Mouse (Mus musculus) layer of hippocampus, adult 18-20 months (tissue): ENCODE data around the gene Podn. TPM values are rescaled to one million over a fixed set of nuclear protein-coding genes. Genes with fewer than 3 reads are reported as not detected.

ENCODE experiments used
- DNase-seq, 2 experiments: peaks; one replicate each; pipeline ENCODE4 v3.0.0; 2022; ENCODE audit warnings: low spot score in 2 of 2
- total RNA-seq, 2 experiments: library from RNA; stranded (reverse); gene quantifications; 2 replicates each; pipeline ENCODE4 v1.2.3; 2021

Podn gene
- total RNA-seq, 2 experiments from 2014 or later = 6.8 to 8.4 TPM

DNA sequence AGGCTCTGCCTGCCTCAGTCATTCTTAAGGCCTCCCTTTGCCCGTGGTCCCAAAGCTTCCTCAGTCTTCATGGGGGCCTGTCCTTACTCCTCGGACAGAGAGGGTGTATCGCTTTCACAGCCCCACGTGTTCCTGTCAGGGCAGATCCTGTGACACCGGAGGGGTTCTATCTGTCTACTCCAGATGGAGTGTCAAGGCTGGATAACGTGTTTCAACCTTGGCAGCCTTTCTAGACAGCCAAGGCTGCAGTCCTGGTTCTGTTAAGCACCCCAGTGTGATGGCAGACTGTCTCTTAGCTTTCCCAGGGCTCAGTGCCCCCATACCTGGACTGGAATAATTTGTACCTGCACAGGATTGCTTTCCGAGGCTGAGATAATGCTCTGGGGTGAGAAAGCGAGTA is 87.7 kb downstream of the Podn start:
- DNase-seq = no peak

GRCm38 (mm10) chr4:108007532-108008103 is 88.6 kb downstream of the Podn start:
- no peak for DNase-seq

- no peak for DNase-seq
These were observed 90.9 kb downstream of the Podn start for GRCm38 (mm10) chr4:108005328-108005727.

DNA sequence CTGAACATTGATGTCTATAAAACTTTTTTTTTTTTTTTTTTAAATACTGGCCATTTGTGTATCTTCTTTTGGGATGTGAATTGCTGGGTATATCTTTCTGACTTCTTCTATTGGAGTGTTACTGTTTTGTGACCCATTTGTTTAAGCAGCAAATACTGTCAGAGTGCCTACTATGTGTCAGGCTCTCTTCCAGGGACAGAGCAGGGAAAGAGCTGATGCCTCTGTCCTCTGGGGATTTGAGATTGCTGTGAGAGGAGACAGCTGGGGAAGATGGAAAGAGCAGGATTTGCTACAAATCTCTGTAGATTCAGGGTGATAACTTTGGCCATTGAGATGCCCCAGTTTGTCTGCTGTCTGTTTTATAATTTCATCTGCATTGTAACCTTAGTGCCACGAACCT is 96.9 kb downstream of the Podn start:
- no peak for DNase-seq

GRCm38 (mm10) chr4:107998641-107999332 is 97.5 kb downstream of the Podn start:
- DNase-seq = no peak

- no peak for DNase-seq
These were observed 99.7 kb downstream of the Podn start for GRCm38 (mm10) chr4:107996418-107996986.

DNA sequence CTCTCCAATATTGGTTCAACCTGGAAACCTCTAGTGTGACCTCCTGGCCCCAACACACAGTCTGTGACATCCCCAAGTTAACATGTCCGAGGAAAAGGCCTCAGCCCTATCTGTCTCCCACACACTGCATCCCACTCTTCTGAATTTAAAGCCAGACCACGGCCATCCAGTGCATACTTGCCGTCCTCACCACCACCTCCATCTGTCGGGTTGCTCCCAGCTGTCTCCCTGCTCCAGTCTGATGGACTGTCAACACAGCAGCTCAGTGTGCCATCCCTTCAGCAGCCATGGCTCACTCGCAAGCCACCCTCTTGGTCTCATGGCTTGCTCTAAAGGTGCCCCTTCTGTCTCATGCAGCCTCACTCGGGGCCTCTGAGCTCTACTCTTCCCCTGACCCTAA is 100.5 kb downstream of the Podn start:
- no peak for DNase-seq

DNA sequence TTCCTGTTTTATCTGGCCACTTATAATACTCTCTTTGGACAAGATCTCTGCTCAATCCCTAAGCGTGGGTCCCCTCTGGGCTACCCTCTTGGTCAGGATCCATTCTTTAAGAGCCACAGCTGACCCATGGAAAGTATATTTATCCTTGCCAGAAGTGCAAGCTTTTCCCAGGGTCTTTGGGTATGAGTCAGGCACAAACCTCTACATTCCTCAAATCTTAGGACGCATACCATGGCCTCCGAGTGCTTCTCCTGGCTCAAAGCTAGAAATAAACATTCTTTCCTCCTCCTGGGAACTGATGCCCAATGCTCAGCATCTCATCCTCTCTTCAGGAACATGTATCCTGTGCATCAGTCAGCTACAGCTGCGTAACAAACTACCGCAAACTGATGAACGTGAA is 101.2 kb downstream of the Podn start:
- no peak for DNase-seq

GRCm38 (mm10) chr4:107991879-107992278 is 104.4 kb downstream of the Podn start:
- no peak for DNase-seq

DNA sequence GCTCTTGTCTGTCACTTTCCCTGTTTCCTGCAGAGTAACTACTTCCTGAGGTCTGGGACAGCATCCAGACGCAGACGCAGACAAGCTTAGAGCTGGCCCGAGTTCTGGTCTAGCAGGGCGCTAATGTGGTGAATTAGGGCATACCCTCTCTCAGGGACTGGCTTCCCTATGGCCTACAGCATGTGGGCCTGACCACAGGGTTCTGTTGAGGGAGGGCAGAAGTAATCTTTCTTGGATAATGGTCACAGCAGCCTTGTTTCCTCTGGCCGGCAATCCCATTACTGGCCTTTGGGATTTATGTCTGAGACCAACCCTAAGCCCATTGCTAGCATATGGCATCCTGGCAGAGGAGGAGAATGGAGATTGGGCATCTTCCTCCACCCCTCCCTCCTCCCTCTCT is 105.4 kb downstream of the Podn start:
- no peak for DNase-seq

DNA sequence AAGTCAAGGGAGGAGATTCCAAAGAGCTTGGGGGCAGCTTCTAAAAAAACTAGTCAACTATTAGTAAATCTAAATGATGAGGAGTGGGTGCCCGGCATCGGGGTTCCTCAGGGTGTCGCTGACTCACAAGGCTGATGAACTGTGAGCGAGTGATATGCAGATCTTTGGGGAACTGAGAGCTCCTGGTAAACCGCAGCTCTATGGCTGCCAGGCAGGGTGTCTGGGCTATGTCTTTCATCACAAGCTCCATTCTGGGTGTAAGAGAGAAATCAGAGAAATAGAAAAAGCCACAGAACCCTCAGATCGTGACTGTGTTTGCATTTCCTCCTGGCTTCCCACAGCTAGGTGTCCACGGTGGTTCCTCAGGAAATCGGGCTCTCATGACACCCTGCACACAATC is 107.3 kb downstream of the Podn start:
- DNase-seq = no peak

GRCm38 (mm10) chr4:107986386-107987168 is 109.7 kb downstream of the Podn start:
- DNase-seq = no peak

GRCm38 (mm10) chr4:107985812-107986211 is 110.4 kb downstream of the Podn start:
- DNase-seq = no peak

DNA sequence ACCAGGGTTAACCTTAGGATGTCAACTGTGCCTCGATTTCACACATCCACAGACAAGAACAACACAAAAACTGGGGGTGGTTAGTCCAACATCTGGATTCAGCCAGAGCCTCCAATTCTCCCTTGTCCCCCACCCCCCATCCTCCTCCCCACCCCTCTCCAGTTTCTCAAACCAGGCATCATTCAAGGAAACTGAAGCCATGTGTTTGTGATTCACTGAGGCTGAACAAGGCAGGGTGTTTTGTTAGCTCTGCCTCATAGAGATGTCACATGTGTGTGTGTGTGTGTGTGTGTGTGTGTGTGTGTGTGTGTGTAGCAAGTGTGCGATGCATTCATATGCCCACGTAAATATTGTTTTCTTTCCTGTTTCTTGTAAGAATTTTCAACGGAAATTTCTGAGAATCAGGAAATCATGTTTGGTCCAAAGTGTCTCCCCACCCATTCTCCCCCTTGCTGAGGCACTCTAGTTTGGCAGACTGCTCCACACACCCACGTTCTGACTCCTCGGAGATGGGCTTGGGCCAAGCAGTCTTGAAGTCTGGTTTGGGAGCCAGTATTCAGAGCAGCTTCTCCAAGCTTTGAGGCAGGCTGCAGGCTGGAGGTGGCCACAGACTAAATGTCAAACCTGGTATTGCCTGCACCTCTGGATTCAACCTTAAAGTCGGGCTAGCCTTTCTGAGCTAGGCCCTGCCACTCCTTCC is 111.8 kb downstream of the Podn start:
- DNase-seq = peak; percentile 76 to 83

GRCm38 (mm10) chr4:107983717-107984116 is 112.5 kb downstream of the Podn start:
- DNase-seq = no peak

DNA sequence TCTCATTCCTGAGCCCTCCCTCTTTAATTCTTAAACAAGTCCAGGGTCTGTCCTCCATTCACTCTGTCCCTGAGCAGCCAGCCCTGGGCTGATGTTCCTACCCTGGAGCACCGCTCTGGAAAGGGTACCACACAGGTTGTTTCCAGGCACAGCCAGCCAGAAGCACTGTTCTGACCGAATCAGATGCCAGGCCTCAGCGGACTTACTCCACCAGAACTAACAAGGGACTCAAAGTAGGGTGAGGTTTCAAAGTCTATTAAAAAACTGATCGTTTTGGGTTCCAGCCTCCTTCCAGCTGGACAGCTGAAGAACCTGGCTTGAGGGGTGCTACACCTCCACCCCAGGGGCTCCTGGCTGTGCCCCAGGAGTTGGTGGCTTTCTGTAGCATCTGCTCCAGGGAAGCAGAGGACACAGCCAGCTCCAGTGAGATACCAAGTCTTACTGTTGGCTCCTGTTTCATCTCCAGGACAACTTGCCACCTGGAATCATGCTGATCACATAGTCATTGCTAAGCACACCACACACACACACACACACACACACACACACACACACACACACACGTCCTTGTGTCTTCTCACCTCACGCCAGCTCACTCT is 116.1 kb downstream of the Podn start:
- no peak for DNase-seq

DNA sequence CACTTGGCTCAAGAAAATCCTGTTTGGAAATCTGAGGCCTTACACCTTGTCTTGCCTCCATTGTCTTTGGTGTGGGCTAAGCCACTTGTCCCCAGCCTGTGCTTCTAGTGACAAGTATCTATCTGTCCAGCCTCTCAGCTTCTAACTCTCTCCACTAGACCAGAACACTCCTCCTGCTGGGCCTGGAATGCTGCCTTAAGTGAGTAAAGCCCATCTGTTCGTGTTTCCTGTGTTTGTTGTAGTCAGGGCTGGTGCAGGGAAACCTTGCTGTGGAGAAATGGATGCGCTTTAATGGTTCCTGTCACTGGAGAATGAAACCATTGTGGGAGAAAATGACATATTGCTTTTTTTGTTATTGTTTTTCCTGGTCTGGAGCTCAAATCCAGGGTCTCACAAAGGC is 116.7 kb downstream of the Podn start:
- peak; percentile 50 to 55 for DNase-seq

DNA sequence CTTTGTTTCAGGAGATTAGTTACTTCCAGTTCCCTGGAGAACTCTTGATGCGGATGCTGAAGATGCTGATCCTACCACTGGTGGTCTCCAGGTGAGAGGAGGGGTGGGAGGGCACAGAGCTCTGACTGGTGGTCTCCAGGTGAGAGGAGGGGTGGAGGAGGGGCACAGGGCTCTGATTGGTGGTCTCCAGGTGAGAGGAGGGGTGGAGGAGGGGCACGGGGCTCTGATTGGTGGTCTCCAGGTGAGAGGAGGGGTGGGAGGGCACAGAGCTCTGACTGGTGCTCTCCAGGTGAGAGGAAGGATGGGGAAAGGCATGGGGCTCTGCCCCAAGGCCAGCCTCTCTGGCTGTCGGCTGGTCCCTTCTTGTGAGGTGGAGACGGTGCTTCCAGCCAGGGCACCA is 118.7 kb downstream of the Podn start:
- DNase-seq = no peak

GRCm38 (mm10) chr4:107975004-107975403 is 121.2 kb downstream of the Podn start:
- DNase-seq = no peak

DNA sequence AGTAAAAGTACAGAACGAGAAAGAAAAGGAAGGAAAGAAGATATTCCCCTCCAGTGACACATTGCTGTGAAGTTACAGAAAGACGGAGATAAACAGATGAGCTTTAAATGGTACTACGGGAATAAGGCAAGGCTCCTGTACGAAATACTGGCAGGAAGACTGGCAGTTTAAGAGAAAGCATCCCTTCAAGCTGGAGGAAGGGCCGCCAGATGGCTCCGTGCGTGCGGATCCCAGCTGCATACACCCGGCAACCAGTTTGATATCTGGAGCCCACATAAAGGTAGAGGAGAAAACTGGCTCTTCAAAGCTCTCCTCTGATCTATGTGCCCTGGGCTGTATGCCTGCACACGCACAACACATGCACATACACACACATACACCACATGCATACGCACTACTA is 121.7 kb downstream of the Podn start:
- no peak for DNase-seq

DNA sequence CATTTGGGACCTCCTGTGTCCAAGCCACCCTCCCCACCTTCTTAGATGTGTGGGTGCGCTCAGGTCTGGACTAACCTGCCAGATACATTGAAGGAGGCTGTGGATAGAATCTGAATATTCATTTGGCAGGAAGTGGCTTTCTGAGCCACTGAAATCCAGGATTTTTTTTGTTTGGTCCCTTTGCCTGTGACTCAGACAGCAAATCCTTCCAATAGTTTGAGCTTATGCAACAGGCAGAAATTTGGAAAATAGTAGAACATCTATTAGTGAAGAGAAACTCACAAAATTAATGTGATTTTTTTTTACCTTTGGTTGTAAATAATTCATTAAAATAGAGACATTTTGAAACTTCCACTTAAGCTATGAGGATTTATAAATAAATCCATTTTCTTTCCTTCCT is 125.1 kb downstream of the Podn start:
- no peak for DNase-seq
